In genomic region chr19:46147511-46148371, GRCm38 (mm10) we compare ENCODE assay signal across 8 mouse cellular contexts. TPM values are rescaled to one million over a fixed set of nuclear protein-coding genes. Genes with fewer than 3 reads are reported as not detected.
DNase-seq lines count a peak whose midpoint lies in the region; ATAC-seq and TF ChIP-seq lines count a peak whose summit lies in the region.

Gene Pitx3 (minus strand): TSS chr19:46148326.

- H3K36me3 ChIP-seq in ES-Bruce4 (ENCODE audit: control insufficient read depth, insufficient read depth, low read length, poor library complexity, severe bottlenecking): no peaks in the 10 kb centered on the region
- no peaks in the 10 kb centered on the region for H3K36me3 ChIP-seq in forebrain, postnatal 0 days (ENCODE audit: insufficient read depth)
- H3K36me3 ChIP-seq in hindbrain, embryonic 14.5 days (replicated peaks; ENCODE audit: control insufficient read depth, insufficient read depth): no peaks in the 10 kb centered on the region
- H3K36me3 ChIP-seq in liver, embryonic 16.5 days (ENCODE audit: control insufficient read depth, insufficient read depth): no peaks in the 10 kb centered on the region

- H3K9me3 ChIP-seq in ES-Bruce4 (replicated peaks; ENCODE audit: control insufficient read depth, insufficient read depth, low read length, poor library complexity, severe bottlenecking): no peaks in the 10 kb centered on the region
- no peaks in the 10 kb centered on the region for H3K9me3 ChIP-seq in forebrain, postnatal 0 days (ENCODE audit: low read length)
- no peaks in the 10 kb centered on the region for H3K9me3 ChIP-seq in hindbrain, embryonic 14.5 days (ENCODE audit: control insufficient read depth, low read length)
- H3K9me3 ChIP-seq in liver, embryonic 16.5 days (replicated peaks; ENCODE audit: control insufficient read depth, low read length): no peaks in the 10 kb centered on the region

- H3K4me1 ChIP-seq in ES-Bruce4 (ENCODE audit: control insufficient read depth, insufficient read depth, low read length): no peaks in the 10 kb centered on the region
- peaks cover 11% of the 10 kb centered on the region; the same call in 1 of the 2 replicates for H3K4me1 ChIP-seq in forebrain, postnatal 0 days (ENCODE audit: insufficient read depth)
- peaks cover 16% of the 10 kb centered on the region for H3K4me1 ChIP-seq in hindbrain, embryonic 14.5 days (replicated peaks; ENCODE audit: control insufficient read depth, insufficient read depth, low read length)
- peaks cover 15% of the 10 kb centered on the region for H3K4me1 ChIP-seq in liver, embryonic 16.5 days (ENCODE audit: control insufficient read depth, low read depth, low read length)

- TF ChIP-seq POLR2A in ES-Bruce4 (IDR thresholded peaks at IDR 0.05; ENCODE audit: insufficient read depth, low read length): no peak

- no peak within 1 kb of the TSS for H3K27ac ChIP-seq in ES-Bruce4 (ENCODE audit: insufficient read depth, low read length)
- no peak within 1 kb of the TSS for H3K27ac ChIP-seq in forebrain, postnatal 0 days (ENCODE audit: low read depth, low read length)
- no peak within 1 kb of the TSS for H3K27ac ChIP-seq in hindbrain, embryonic 14.5 days
- H3K27ac ChIP-seq in liver, embryonic 16.5 days (ENCODE audit: low read length): no peak within 1 kb of the TSS

- TF ChIP-seq CTCF in ES-Bruce4 (IDR thresholded peaks at IDR 0.05; ENCODE audit: low read depth, low read length): no peak
- TF ChIP-seq CTCF in forebrain, postnatal 0 days (IDR thresholded peaks at IDR 0.05; ENCODE audit: low read depth): no peak

- TF ChIP-seq EP300 in ES-Bruce4 (IDR thresholded peaks at IDR 0.05; ENCODE audit: insufficient read depth, low read depth, low read length): no peak

- peak within 1 kb of the TSS; percentile 83 for H3K4me2 ChIP-seq in forebrain, postnatal 0 days (ENCODE audit: low read depth)
- peak within 1 kb of the TSS; percentile 78 for H3K4me2 ChIP-seq in hindbrain, embryonic 14.5 days (replicated peaks)
- peak within 1 kb of the TSS; percentile 75 for H3K4me2 ChIP-seq in liver, embryonic 16.5 days (ENCODE audit: low read depth, low read length)

- H3K4me3 ChIP-seq in ES-Bruce4 (ENCODE audit: low read depth, low read length): peak within 1 kb of the TSS; percentile 69
- H3K4me3 ChIP-seq in forebrain, postnatal 0 days (ENCODE audit: low read depth, low read length): peak within 1 kb of the TSS; percentile 40
- peak within 1 kb of the TSS; percentile 34 for H3K4me3 ChIP-seq in hindbrain, embryonic 14.5 days (replicated peaks; ENCODE audit: low read length)
- peak within 1 kb of the TSS; percentile 57 for H3K4me3 ChIP-seq in liver, embryonic 16.5 days (ENCODE audit: low read depth, low read length)

- DNase-seq in R1 (ENCODE audit: low read depth, low spot score): peak; percentile 72
- DNase-seq in forebrain, postnatal 0 days: no peak
- DNase-seq in hindbrain, embryonic 14.5 days (ENCODE audit: low spot score): no peak
- peak; percentile 35 for DNase-seq in retina, embryonic 14.5 days (ENCODE audit: low spot score)
- DNase-seq in thymus, adult 18-20 months: no peak
- DNase-seq in layer of hippocampus, adult 18-20 months (ENCODE audit: low spot score in 2 of 2): no peak

- H3K9ac ChIP-seq in ES-Bruce4 (ENCODE audit: low read depth, poor library complexity, severe bottlenecking): peak within 1 kb of the TSS; percentile 43
- no peak within 1 kb of the TSS for H3K9ac ChIP-seq in forebrain, postnatal 0 days
- H3K9ac ChIP-seq in hindbrain, embryonic 14.5 days: no peak within 1 kb of the TSS
- no peak within 1 kb of the TSS for H3K9ac ChIP-seq in liver, embryonic 16.5 days (ENCODE audit: low read depth, low read length)

- 4% methylated on average over 47 of the region's 47 CpGs for WGBS in forebrain, postnatal 0 days
- WGBS in hindbrain, embryonic 14.5 days: under 1% methylated on average over 47 of the region's 47 CpGs
- 2% methylated on average over 47 of the region's 47 CpGs for WGBS in liver, embryonic 16.5 days (ENCODE audit: insufficient replicate concordance)

- H3K27me3 ChIP-seq in ES-Bruce4 (ENCODE audit: control insufficient read depth, insufficient read depth, low read length, poor library complexity, severe bottlenecking): peaks cover 12% of the 10 kb centered on the region
- H3K27me3 ChIP-seq in forebrain, postnatal 0 days (ENCODE audit: insufficient read depth, low read length): peaks cover 52% of the 10 kb centered on the region
- peaks cover 75% of the 10 kb centered on the region for H3K27me3 ChIP-seq in hindbrain, embryonic 14.5 days (ENCODE audit: control insufficient read depth, insufficient read depth, low read length)
- H3K27me3 ChIP-seq in liver, embryonic 16.5 days (ENCODE audit: control insufficient read depth, insufficient read depth, low read depth, low read length): peaks cover 81% of the 10 kb centered on the region

- ATAC-seq in forebrain, postnatal 0 days: no peak
- ATAC-seq in hindbrain, embryonic 14.5 days (ENCODE audit: low FRiP score): no peak
- no peak for ATAC-seq in liver, embryonic 16.5 days (ENCODE audit: low read depth)

RNA-seq across cellular contexts. Expression of gene Pitx3, which starts in this region (rescaled TPM):
- polyA plus RNA-seq in ES-Bruce4 (2011; ENCODE audit: insufficient read depth, insufficient read length, low read depth, missing spikeins): not detected in 2 replicates
- total RNA-seq in forebrain, postnatal 0 days (2014; rRNA removed): 0.31 TPM in 1 of 2 replicates, not detected in the other
- 0.41 TPM in 1 of 2 replicates, not detected in the other for polyA plus RNA-seq in forebrain, postnatal 0 days (2015; fragmentation: Nextera tagmentation; extraction: Ambion mirVana)
- not detected in 2 replicates for polyA plus RNA-seq in hindbrain, embryonic 14.5 days (2014; fragmentation: Nextera tagmentation; extraction: Ambion mirVana)
- polyA plus RNA-seq in liver, embryonic 16.5 days (2015; fragmentation: Nextera tagmentation; extraction: Ambion mirVana): 0.14 TPM in 1 of 2 replicates, not detected in the other
- total RNA-seq in layer of hippocampus, adult 18-20 months (2021): not detected

Comparison
In these comparisons a context has a peak if more than half of its experiments do, and no peak if none do; other contexts are left out.
1. DNase-seq: peak in R1 (single experiment) and retina, embryonic 14.5 days (single experiment); none in forebrain, postnatal 0 days (single experiment), hindbrain, embryonic 14.5 days (single experiment), thymus, adult 18-20 months (0 of 2) and layer of hippocampus, adult 18-20 months (0 of 2).
2. Peak in every context shown above with its lines, with median percentiles within 50 percentile points of each other: H3K4me3 ChIP-seq and H3K4me2 ChIP-seq.